19 mouse cellular contexts compared by ENCODE assay signal in genomic region chr1:179881222-179881621, GRCm38 (mm10).
"Had no signal": no experiment of that assay in that cellular context is flagged by ENCODE, and none has a peak within 500 bp of the region (broad histone marks: within the 10 kb centered on the region; RNA-seq: fewer than 3 reads in every experiment).

No protein-coding gene starts in this region.

- H3K4me2 ChIP-seq: liver, embryonic 13.5 days; liver, embryonic 15.5 days; lung, embryonic 15.5 days; midbrain, embryonic 12.5 days; neural tube, embryonic 12.5 days had no signal

- H3K9me3 ChIP-seq: liver, embryonic 13.5 days; liver, embryonic 15.5 days; lung, embryonic 15.5 days; megakaryocyte, embryonic 14.5 days; midbrain, embryonic 12.5 days; neural tube, embryonic 12.5 days had no signal

- H3K4me1 ChIP-seq: liver, embryonic 13.5 days; liver, embryonic 15.5 days; midbrain, embryonic 12.5 days; neural tube, embryonic 12.5 days had no signal

- H3K36me3 ChIP-seq: liver, embryonic 13.5 days; liver, embryonic 15.5 days; lung, embryonic 15.5 days; midbrain, embryonic 12.5 days; neural tube, embryonic 12.5 days had no signal

- H3K27me3 ChIP-seq: liver, embryonic 13.5 days; liver, embryonic 15.5 days; lung, embryonic 15.5 days; midbrain, embryonic 12.5 days; neural tube, embryonic 12.5 days had no signal

- DNase-seq: liver, embryonic 13.5 days; liver, postnatal 0 days; lung, adult 2 months; lung, postnatal 14 days; lung, postnatal 36 days; midbrain, embryonic 14.5 days; right cerebral cortex, postnatal 25 days; right cerebral cortex, postnatal 4 days; spleen, adult 18-20 months; thymus, adult 18-20 months; thymus, postnatal 14 days; thymus, postnatal 36 days had no signal

- H3K9ac ChIP-seq: liver, embryonic 13.5 days; liver, embryonic 15.5 days; liver, postnatal 0 days; lung, embryonic 15.5 days; midbrain, embryonic 12.5 days; neural tube, embryonic 12.5 days had no signal

- ATAC-seq: liver, postnatal 0 days; lung, postnatal 0 days had no signal

- H3K4me3 ChIP-seq: liver, embryonic 13.5 days; liver, embryonic 15.5 days; lung, embryonic 15.5 days; megakaryocyte, embryonic 14.5 days; midbrain, embryonic 12.5 days; neural tube, embryonic 12.5 days had no signal

- H3K27ac ChIP-seq: liver, embryonic 13.5 days; liver, embryonic 15.5 days; lung, embryonic 15.5 days; macrophage; midbrain, embryonic 12.5 days; neural tube, embryonic 12.5 days had no signal
